Mouse (Mus musculus) T-cell, adult 2 months (primary cell): ENCODE results near the gene Ifnar1.
"Not testable (repeated sequence)": the region's sequence is repeated elsewhere in the genome, so short reads cannot be mapped to it uniquely, and the experiment has no call there.

ENCODE experiments used
- DNase-seq: peaks from one replicate; pipeline ENCODE4 v3.0.0; 2022; ENCODE audit warnings: low spot score

Gene Ifnar1

DNA sequence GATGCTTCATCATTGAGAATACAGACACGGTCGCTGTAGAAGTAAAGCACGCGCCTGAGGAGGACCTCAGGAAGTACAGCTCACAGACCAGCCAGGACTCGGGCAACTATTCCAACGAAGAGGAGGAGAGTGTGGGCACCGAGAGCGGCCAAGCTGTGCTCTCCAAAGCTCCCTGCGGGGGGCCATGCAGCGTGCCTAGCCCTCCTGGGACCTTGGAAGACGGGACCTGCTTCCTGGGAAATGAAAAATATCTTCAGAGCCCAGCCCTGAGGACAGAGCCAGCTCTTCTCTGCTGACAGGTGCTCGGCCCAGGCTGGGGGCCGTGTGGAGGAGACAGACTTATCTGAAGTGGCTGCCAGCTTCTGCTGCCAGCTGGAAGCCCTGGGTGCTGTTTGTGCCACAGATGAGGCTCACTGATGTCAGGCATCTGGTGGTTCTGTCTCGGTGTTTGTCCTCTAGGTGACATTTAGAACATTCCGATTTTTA, 20.1 kb downstream of the Ifnar1 start:
- no peak for DNase-seq

DNA sequence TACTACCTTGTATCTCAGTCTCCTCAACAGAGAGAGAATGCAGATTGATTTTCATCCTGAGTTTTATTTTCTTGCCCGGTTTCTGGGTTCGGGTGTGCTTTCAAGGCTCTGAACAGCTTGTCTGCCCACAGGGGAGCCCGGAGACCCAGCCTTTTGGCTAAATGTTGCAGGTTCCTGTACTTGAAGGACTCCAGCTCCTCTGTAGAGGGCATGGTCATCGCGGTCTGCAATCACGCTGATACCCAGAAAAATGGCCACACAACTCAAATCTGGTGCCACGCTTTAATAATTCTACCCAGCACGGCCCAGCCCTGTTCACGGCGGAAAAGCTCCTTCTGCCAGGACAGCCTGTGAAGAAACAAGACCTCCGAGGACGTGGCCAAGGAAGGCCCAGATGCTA, 21.4 kb downstream of the Ifnar1 start:
- DNase-seq = no peak

DNA sequence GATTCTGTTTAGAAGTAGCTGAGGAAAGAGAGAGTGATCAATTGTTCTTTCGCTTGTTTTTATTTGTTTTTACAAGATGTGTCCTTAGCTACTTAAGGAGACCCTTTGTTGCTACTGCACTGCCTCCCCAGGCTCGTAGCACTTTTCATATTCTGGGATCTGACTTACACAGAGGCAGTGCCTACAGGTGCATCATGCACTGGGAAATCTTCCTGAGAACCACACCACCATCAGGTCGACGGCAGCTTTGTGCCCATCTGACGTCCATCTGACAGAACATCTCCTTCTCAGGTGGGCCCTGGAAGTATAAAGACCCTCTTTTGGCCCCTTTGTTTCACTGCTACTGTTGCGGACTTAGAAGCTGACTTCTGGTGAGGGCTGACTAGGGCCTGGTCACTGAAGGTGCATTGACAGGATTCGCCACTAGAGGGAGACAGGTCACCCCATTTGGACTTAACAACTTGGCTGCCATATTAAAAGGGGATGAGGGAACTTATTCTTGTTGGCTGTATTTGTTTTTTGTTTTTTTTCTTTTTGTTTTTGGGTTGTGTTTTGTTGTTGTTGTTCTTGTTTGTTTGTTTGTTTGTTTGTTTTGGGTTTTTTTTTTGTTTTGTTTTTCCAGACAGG, 27.2 kb downstream of the Ifnar1 start:
- DNase-seq = peak; percentile 78

DNA sequence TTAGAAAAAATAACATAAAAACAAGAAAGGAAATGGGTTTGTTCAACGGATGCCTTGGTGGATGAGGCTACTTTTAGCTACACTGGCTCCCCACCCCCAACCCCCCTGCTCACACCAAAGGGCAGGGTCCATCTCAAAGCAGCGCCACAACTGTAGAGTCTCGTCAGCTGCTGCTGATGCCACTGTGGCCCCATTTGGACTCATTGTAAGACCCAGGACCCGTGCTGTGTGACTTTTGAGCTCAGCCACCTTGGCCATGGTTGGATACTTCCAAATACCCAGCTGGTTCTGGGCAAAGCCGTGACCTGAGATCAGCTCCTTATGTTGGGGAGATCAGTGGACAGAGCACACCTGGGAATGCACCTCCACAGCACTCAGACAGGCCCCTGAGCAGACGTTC, 28.1 kb downstream of the Ifnar1 start:
- DNase-seq = no peak

DNA sequence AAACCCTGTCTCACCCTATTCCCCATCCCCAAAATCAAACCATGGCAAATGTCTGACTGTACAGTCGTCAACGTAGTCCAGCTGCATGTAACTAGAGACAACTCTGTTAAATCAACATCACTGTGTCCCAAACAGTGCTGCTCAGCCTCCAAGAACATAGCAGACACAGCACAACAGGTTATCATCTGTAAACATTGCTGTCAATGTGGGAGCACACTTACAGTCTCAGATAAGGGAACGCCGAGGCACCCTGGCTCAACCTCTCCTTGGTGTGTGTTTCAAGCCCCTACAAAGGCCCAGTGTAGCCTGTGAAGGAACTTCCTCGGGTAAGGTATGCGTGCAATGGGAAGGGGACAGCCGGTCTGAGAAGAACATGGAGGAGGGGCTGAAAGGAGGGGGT, 32.0 kb downstream of the Ifnar1 start:
- DNase-seq = no peak

DNA sequence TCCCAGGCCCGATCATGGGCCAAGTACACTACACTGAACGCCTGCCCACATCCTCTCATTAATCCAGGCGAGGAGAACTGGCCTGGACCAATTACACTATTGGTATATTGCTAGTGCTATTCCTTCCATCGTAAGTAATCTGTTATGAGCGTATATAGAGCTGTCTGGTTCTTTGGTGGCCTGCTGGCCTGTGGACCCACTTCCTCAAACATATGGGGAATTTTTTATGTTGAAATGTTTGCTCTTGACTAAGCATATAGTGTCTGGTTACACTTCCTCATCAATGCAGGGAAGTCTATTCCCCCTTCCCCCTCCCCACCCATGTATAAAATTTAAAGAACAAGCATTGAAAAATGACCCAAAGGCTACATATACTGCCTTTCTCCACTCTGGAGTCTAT, 37.0 kb downstream of the Ifnar1 start:
- DNase-seq = no peak

DNA sequence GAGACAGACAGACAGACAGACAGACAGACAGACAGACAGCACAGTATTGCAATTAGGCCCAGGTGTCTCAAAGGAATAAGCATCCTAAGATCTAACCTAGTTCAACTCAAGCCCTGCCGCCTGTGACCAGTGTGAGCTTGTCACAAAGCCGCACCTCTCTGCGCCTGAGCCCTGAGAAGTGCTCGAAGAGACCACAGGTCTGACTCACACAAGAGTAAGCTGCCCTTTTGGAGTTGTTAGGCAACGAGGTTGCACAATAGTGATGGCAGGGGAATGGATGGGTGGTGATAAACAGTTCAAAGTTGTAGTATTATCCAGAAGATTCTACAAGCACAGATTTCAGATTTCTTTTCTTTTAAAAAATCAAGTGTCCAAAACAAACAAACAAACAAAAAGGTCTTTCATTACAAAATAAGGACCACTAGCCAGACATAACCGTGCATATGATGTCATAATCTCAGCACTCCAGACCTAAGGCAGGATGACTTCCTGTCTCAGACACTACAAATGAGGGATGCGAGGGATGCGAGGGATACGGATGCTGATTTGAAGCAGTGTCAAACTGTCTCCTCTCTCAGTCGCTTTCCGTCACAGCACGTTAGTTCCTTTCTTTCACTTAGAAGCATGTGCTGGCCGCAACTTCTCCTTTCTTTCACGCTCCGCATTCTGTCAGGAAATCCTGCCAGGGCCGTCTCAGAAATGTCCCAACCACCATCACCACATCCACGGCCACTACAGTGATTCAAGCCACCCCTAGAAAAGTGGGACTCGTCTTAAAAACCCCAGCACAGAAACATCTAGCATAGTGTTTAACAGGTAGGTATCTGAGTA, 37.7 kb downstream of the Ifnar1 start:
- peak; percentile 65 for DNase-seq

DNA sequence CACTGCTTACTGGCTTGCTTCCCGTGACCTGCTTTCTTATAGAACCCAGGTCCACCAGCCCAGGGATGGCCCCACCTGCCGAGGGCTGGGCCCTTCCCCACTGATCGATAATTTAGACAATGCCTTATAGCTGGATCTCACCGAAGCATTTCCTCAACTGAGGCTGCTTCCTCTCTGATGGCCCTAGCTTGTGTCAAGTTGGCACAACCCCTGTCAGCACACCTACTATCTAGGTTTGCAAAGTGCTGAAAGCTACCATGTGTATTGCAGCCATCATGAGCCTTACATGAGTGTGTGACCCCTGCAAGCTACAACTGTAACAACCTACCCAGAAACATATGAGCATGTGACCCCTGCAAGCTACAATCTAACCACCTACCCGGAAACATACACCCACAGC, 39.2 kb downstream of the Ifnar1 start:
- no peak for DNase-seq

DNA sequence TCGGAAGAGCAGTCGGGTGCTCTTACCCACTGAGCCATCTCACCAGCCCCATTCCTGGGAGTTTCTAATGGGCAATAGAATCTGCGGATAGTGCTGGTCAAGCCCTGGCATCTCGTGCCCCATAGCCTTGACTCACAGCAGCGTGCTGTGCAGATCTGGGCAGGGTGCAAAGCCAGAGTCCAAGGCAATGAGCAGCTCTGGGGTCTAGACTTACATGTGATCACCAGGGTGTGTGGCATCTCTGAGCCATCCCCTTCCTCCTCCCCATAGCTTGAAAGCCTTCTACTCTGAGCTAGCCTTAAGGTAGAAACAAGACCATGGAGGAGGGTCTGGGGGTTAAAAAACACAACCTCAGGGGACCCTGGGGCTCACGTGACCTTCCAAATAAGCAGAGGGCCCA, 41.2 kb downstream of the Ifnar1 start:
- DNase-seq = no peak

DNA sequence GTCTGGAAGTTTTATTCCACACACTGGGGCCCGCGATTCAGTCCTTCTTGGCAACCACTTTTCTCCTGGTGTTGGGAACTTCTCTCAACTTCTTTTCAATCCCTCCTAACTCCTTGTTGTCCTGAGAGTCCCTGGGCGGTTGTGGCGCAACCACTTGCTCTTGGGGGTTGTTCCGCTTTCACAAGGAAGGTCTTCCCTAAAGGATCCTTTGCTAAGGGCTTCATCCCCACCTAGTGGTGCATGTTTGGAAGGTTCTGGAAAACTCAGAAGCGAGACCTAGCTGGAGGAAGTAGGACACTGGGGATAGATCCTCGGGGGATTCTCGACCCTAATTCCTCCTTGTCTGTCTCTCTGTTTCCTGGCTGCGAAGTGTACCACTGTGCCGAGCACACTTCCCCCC, 42.0 kb downstream of the Ifnar1 start:
- no peak for DNase-seq

DNA sequence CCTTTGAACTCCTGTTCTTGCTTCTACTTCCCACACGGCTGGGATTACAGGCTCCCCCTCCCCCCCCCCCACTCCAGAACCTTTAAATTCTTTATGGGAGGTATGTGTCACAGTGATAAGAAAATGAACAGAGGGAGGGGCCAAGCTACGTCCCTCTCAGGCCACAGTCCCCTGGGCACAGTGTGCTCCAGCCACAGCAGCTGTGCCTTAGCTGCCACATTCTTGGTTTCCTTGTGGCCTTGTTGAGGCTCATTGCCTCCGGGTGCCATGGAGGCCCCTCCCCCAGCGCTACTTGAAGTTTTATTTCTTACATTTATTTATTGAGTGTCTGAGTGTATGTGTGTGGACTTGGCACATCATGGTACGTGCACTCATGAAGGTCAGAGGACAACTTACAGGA, 42.5 kb downstream of the Ifnar1 start:
- DNase-seq = no peak

DNA sequence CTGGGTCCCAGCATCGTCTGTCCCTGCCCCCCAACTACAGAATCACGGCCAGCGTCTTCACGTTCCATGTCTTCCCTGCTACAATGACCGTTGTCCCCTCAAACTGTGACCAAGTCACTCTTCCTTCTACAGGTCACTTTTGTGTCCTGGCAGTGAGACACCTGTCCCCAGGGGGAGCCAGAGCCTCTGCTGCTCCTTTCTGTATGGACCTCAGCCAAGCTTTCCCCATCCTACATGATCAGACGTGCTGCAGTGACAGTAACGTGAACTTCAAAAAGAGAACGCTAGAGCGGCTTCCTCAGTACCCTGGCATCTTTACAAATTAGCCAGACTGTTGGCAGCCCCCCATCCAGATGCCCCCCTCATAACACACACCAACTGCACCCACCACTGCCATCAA, 43.5 kb downstream of the Ifnar1 start:
- no peak for DNase-seq

DNA sequence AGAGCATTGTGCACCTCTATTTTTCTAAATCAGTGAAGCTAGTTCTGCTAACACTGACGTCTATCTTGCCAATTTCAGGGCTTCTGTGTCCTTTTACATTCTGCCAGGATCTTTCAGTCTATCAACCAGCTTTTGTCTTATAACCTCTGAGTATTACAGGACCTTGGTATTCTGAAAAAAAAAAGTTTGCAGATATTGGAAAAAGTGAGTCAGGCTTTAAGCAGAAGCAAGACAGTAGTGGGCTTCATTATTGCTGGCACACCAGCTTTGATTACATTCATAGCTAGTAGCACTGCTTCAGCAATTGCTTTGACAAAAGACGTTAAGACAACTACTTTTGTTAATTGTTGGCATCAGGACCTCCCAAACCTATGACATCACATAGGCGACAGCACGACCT, 45.8 kb downstream of the Ifnar1 start:
- not testable (repeated sequence) for DNase-seq

DNA sequence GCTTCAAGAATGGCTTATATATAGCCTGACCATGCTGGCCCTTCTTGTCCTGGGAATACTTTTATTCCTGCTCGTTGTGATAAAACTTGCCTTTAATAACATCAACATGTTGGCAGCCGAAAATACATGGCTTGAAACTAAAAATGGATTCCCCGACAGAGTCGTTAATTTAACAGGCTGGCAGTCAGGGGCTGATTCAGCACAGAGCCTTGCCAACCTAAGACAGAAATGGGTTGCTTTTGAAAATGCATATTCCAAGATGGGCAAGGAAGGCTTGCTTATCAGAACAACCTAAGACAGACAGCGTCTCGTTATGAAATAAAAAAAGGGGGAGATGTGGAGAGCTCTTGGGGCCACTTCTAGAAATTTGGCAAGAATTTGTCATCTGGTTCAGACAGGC, 46.8 kb downstream of the Ifnar1 start:
- DNase-seq = no peak

DNA sequence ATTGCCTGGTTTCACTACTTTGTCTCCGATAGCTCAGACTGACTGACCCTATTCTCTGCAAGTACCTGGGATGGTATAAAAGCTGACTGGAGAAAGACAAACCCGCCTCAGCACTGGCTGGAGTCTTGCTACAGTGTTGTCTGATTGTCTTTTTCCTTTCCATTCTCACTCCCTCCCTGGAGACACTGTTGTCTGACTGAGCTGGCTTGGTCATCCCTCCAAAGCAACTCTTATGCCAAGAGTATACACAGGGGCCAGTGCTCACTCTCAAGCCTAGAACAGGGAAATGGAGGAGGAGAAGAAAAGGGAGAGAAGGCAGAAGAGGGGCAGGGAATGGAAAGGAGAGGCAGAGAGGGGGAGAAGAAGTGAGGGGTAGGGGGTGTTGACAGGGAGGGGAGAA, 47.4 kb downstream of the Ifnar1 start:
- no peak for DNase-seq

DNA sequence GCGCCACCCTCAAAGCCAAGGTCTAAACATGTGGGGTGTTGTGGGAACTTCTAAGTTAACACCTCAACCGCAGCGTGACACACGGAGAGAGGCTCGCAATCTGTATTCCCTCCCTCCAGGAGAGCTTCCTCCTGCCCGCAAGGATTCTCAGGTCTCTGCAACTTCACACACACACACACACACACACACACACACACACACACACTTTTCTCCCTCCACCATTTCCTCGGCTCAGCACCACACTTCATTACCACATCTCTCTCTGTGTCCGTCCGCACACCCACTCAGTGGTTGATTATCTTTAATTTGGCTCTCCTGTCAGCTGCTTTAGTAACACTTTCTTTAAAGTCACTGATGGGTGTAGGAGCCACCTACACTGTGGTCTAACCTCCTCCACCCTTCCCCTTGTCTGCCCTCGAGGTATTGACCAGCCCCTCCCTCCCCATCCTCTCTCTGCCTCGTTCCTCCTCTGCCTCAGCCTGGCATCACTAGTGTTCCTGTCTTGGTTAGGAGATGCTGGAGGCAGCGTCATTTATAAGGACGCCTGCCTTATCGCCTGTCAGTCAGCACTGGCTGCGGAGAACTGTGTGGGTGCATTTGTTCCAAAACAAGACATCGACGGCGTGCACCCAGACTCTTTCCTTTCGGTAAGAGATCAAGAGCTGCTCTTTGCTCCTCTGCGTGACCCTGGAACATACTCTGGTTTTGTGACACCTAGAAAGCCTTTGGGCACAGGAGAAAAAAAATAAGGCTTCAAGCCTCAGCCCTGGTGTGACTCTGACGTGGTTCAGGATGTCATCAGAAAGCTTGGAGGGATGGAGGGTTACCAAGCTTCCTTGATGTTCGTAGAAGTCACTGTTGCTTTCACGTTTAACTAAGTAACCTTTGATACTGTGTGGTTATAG, 48.3 kb downstream of the Ifnar1 start:
- DNase-seq = peak; percentile 97

DNA sequence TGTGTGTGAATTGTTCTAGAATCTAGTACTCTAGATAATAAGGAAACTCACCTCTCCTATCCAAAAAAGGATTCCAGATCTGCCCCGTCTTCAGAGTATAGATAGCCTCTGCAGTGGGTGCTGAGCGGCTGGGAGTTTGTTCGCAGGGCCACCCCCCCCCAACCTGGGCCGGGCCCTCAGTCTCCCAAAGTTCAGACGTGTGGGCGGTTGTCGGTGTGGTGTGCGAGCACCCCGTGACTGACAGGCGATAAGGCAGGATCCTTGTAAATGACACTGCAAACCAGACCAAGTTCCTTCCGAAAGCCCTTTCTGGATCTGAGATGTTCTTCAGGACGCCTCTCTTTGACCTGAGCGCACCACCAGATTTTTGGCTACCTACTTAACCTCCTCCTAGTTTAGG, 49.4 kb downstream of the Ifnar1 start:
- peak; percentile 63 for DNase-seq

DNA sequence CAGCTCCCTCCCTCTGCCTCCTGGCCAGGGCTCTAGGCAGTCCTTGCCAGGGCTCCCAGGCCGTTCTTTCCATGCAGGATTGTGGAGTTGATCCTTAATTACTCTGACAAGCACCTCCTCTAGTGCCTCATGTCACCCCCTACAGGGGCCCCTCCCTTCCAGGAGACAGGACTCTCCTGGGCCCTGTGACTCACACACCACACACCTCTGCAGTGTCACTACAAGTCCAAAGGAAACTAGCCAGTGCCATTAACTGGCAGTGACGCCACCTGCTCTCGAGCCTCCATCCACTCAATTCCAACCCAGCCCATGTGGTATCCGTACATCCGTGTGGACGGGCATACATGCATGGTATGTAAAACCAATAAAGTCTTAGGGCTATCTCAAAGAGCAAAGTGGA, 49.9 kb downstream of the Ifnar1 start:
- DNase-seq = peak; percentile 13

DNA sequence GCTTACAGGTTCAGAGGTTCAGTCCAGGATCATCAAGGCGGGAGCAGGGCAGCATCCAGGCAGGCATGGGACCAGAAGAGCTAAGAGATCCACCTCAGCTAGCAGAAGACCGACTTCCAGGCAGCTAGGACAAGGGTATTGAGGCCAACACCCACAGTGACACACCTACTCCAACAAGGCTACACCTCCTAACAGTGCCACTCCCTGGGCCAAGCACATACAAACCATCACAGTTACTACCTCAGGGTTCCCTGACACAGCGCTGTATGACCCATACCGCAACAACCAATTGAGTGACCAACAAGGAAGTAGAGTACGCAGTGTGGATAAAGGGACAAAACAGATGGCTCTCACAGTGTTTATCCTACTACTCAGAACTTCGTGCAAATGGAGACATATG, 51.3 kb downstream of the Ifnar1 start:
- no peak for DNase-seq

DNA sequence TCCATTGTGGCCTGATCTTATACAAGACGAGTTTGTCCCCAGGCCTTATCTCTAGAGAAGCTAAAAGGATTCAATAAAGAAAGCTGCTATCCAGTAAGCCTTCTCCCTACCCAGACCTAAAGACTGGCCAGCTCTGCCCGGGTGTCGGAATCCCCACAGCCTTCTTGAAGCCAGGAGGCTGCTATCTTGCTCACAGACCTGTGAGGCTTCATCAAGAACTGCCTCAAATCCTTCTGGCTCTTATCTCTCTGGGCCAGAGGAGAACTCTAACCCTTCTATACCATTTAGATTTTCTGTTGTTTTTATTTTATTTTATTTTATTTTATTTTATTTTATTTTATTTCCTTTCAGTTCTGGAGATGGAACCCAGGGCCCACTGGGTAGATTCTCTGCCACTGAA, 52.0 kb downstream of the Ifnar1 start:
- no peak for DNase-seq

DNA sequence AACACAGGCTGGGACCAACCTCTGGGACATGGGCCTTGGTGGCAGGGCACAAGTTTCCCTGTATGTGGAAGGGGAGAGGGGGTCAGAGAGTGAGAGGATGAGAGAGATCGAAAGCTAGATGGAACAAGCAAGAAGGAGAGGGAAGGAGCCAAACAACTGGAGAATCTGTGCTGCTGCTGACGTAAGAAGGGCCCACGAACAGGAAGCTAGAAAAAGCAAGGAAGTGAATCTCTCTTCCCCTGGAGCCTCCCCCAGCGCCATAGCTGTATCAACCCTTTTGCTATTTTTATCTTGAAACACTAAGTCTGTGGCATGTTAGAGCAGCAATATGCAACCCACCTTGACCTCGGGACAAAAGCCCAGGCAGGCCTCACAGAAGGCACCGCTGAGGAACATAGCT, 53.0 kb downstream of the Ifnar1 start:
- peak; percentile 56 for DNase-seq

DNA sequence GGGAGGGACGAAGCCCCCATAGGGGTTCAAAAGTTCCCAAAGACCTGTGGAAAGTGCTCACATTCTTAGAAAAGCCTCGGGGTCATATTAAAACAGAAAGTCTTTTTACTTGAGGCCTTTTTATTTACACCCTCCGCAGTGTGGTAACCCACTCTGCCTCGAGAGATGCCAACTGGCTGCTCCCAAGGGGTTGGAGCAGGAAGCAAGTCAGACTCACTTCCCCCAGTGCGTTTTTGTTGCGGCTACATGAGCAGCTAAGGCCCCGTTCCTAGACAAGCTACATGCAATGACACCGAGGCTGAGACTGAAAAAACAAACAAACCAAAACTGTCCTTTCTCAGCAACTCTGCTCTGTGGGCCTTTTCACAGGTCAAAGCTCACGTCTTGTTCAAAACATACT, 53.5 kb downstream of the Ifnar1 start:
- DNase-seq = peak; percentile 68
